Mouse (Mus musculus): Measurements from ENCODE around the gene Stard10.

The Stard10 gene

GRCm38 (mm10) chr7:101376701-101377340, 59.9 kb downstream of the Stard10 start:
- DNase-seq: no peak

GRCm38 (mm10) chr7:101377741-101378262, 60.9 kb downstream of the Stard10 start:
- DNase-seq: peak; percentile 90

GRCm38 (mm10) chr7:101378285-101378684, 61.4 kb downstream of the Stard10 start:
- DNase-seq: peak; percentile 30

GRCm38 (mm10) chr7:101378796-101379465, 62.0 kb downstream of the Stard10 start:
- peak; percentile 36 for DNase-seq

GRCm38 (mm10) chr7:101379732-101380131, 62.8 kb downstream of the Stard10 start:
- DNase-seq: no peak

GRCm38 (mm10) chr7:101381512-101381911, 64.6 kb downstream of the Stard10 start:
- no peak for DNase-seq

GRCm38 (mm10) chr7:101382378-101382777, 65.5 kb downstream of the Stard10 start:
- DNase-seq: no peak

- DNase-seq: no peak
These were observed 66.9 kb downstream of the Stard10 start for GRCm38 (mm10) chr7:101383756-101384155.

GRCm38 (mm10) chr7:101384931-101385330, 68.0 kb downstream of the Stard10 start:
- no peak for DNase-seq

- DNase-seq: no peak
These were observed 68.4 kb downstream of the Stard10 start for GRCm38 (mm10) chr7:101385331-101385733.

GRCm38 (mm10) chr7:101385866-101386452, 69.1 kb downstream of the Stard10 start:
- no peak for DNase-seq

GRCm38 (mm10) chr7:101389256-101389655, 72.4 kb downstream of the Stard10 start:
- DNase-seq: no peak

GRCm38 (mm10) chr7:101391909-101392479, 75.1 kb downstream of the Stard10 start:
- DNase-seq: no peak

- no peak for DNase-seq
These were observed 76.1 kb downstream of the Stard10 start for GRCm38 (mm10) chr7:101393015-101393414.

- DNase-seq: no peak
These were observed 77.0 kb downstream of the Stard10 start for GRCm38 (mm10) chr7:101393694-101394504.

GRCm38 (mm10) chr7:101394569-101394968, 77.7 kb downstream of the Stard10 start:
- DNase-seq: no peak

- DNase-seq: no peak
These were observed 78.6 kb downstream of the Stard10 start for GRCm38 (mm10) chr7:101395471-101395870.

Measured in thymus, postnatal 14 days (tissue).